Mouse (Mus musculus): Measurements from ENCODE around the gene Tmem248.

GRCm38 (mm10) chr5:130187383-130187782 lies 29.5 kb upstream of the Tmem248 start:
- no peak for TF ChIP-seq CTCF (IDR thresholded peaks at IDR 0.05; ENCODE audit: extremely low read depth, insufficient read depth, low read length)
- TF ChIP-seq POLR2A (IDR thresholded peaks at IDR 0.05; ENCODE audit: extremely low read depth, insufficient read depth, low read length) = no peak

All from cortical plate, adult 2 months (tissue).